Mouse (Mus musculus) midbrain, embryonic 14.5 days (tissue): ENCODE results near the gene Tm4sf1. TPM values are rescaled to one million over a fixed set of nuclear protein-coding genes. Genes with fewer than 3 reads are reported as not detected.

ENCODE experiments used
- ATAC-seq: fragments of 200-750 bp; cut with Nextera tagmentation; 2 replicates; pipeline ENCODE4 v1.8.0; 2017; ENCODE audit warnings: moderate number of reproducible peaks, moderate library complexity; ENCODE audit not compliant: low FRiP score, low TSS enrichment
- DNase-seq: peaks from one replicate; pipeline ENCODE4 v3.0.0-alpha.2; 2015
- H3K27ac ChIP-seq: fragments of 300-500 bp; sonication (generic); replicated peaks from 2 replicates; pipeline ENCODE4 v1.5.1; 2014; ENCODE audit warnings: mild to moderate bottlenecking, low read depth, low read length, moderate library complexity
- H3K27me3 ChIP-seq: fragments of 300-500 bp; sonication (generic); 2 replicates; pipeline ENCODE4 v1.6.1; 2014; ENCODE audit warnings: low read length, control low read depth, mixed read lengths; ENCODE audit not compliant: control insufficient read depth, insufficient read depth
- H3K36me3 ChIP-seq: fragments of 300-500 bp; sonication (generic); 2 replicates; pipeline ENCODE4 v1.6.1; 2014; ENCODE audit warnings: low read length, control low read depth; ENCODE audit not compliant: control insufficient read depth, insufficient read depth
- H3K4me1 ChIP-seq: fragments of 300-500 bp; sonication (generic); 2 replicates; pipeline ENCODE4 v1.6.1; 2014; ENCODE audit warnings: mild to moderate bottlenecking, antibody characterized with exemption, low read length, control low read depth; ENCODE audit not compliant: control insufficient read depth, insufficient read depth
- H3K4me2 ChIP-seq: fragments of 300-500 bp; sonication (generic); 2 replicates; pipeline ENCODE4 v1.6.1; 2014; ENCODE audit warnings: mild to moderate bottlenecking, low read length, moderate library complexity
- H3K4me3 ChIP-seq: fragments of 300-500 bp; sonication (generic); replicated peaks from 2 replicates; pipeline ENCODE4 v1.5.1; 2014; ENCODE audit warnings: low read depth, low read length
- H3K9ac ChIP-seq: fragments of 300-500 bp; sonication (generic); replicated peaks from 2 replicates; pipeline ENCODE4 v1.6.1; 2014; ENCODE audit warnings: mild to moderate bottlenecking, low read length, moderate library complexity
- H3K9me3 ChIP-seq: fragments of 300-500 bp; sonication (generic); 2 replicates; pipeline ENCODE4 v1.6.1; 2016; ENCODE audit warnings: low read length, control low read depth, mixed read lengths; ENCODE audit not compliant: control insufficient read depth
- WGBS: fragments of 180-500 bp; shearing (Covaris S2); extraction: QIAGEN DNeasy Blood & Tissue Kit; methylation state at CpG from one replicate; pipeline ENCODE4 v1.1.7; 2014; 5-methylcytosine and 5-hydroxymethylcytosine counted together
- polyA plus RNA-seq: library from polyadenylated mRNA; unstranded; fragments of >200 nt; fragmentation: Nextera tagmentation; extraction: Ambion mirVana; gene quantifications from 2 replicates; pipeline ENCODE4 v1.2.1, GENCODE M21; 2014

The Tm4sf1 gene
- polyA plus RNA-seq, 1 experiment from 2014 or later = 22.3 TPM

- H3K4me3 ChIP-seq = no peak overlapping the region
- DNase-seq = peak; percentile 59
- no peaks in the 10 kb centered on the region for H3K4me1 ChIP-seq
- H3K9ac ChIP-seq = no peak overlapping the region
- H3K9me3 ChIP-seq = no peaks in the 10 kb centered on the region
- no peaks in the 10 kb centered on the region for H3K27me3 ChIP-seq
- 72% methylated on average over 21 of the region's 21 CpGs for WGBS
- H3K4me2 ChIP-seq = no peak overlapping the region
- H3K36me3 ChIP-seq = no peaks in the 10 kb centered on the region
- no peak overlapping the region for H3K27ac ChIP-seq
- no peak for ATAC-seq
Measured at GRCm38 (mm10) chr3:57294742-57295525, 6.9 kb downstream of the Tm4sf1 start.

GRCm38 (mm10) chr3:57293925-57294324 is 7.9 kb downstream of the Tm4sf1 start:
- Histone ChIP-seq H3K27ac (no peak overlapping the region), H3K9ac (no peak overlapping the region), H3K4me3 (no peak overlapping the region), H3K4me2 (no peak overlapping the region), H3K27me3 (no peaks in the 10 kb centered on the region), H3K36me3 (no peaks in the 10 kb centered on the region), H3K4me1 (no peaks in the 10 kb centered on the region), H3K9me3 (no peaks in the 10 kb centered on the region)
- WGBS = 80% methylated on average over 4 of the region's 4 CpGs
- ATAC-seq (no peak), DNase-seq (no peak)

DNA sequence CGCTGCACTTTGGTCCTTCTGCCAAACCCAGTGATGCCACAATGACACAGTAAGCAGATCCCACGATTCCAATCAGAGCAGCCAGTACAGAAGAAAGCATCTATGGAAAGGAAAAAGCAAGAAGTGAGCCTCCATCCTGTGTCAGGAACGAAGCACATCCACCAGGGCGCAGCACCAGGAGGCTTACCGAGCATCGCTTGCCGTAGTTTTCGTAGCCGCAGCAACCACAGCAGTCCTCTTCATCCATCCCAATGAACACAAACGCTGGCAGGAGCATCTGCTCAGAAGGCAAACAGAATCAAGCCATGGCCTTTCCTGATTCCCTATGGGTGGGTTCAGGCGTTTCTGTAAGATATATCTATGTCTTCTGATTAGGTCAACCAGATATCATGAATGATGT is 9.0 kb downstream of the Tm4sf1 start:
- no peak overlapping the region for H3K9ac ChIP-seq
- ATAC-seq (no peak), DNase-seq (peak; percentile 18)
- no peaks in the 10 kb centered on the region for H3K9me3 ChIP-seq
- no peaks in the 10 kb centered on the region for H3K27me3 ChIP-seq
- no peak overlapping the region for H3K4me2 ChIP-seq
- H3K27ac ChIP-seq = no peak overlapping the region
- no peaks in the 10 kb centered on the region for H3K4me1 ChIP-seq
- WGBS = 73% methylated on average over 11 of the region's 11 CpGs
- H3K36me3 ChIP-seq = no peaks in the 10 kb centered on the region
- H3K4me3 ChIP-seq = no peak overlapping the region

GRCm38 (mm10) chr3:57288944-57289491 is 12.8 kb downstream of the Tm4sf1 start:
- DNase-seq = no peak

DNA sequence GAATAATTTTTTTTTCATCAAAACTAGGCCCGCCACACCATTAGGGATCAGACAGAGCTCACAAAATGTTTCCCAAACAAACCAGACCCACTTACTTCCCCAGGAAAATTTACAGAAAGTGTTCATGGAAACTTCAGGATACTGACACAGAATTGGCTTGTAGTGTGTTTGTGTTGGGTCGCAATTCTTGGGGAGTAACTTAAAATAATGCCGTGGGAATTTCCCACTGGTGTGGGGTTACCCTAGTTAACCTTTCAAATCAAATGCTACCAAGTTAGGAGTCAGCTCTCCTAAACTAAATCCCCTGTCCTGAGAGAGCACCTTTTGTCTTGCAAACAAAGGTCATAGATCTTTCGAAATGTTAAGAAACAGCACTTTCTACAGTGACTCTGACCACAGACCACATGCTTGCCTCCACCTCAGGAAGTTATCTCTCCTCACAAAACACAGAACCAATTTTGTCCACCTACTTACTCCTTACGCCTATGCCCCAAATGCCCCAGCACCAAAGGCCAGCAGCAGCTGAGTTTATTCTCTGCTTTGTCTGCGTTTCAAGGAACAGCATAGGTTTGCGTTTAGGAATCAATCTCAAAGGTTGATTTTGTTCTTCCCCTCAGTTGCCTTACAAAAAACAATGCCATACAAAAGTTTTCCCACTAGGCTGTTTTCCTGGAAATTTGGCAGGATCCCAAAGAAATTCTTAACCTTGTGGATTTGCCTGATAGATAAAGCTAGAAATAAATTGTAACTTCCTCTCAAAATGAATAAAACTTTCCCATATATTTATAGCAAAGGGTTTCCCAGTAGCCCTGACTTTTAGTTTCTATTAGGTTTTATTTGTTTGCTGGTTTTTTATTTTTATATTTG is 13.7 kb downstream of the Tm4sf1 start:
- H3K9ac ChIP-seq = no peak overlapping the region

More at GRCm38 (mm10) chr3:57288944-57289491, 12.8 kb downstream of the Tm4sf1 start:
- Histone ChIP-seq H3K4me1 (no peaks in the 10 kb centered on the region), H3K4me3 (no peak overlapping the region), H3K27me3 (no peaks in the 10 kb centered on the region), H3K9ac (no peak overlapping the region), H3K9me3 (no peaks in the 10 kb centered on the region), H3K27ac (no peak overlapping the region), H3K36me3 (no peaks in the 10 kb centered on the region), H3K4me2 (no peak overlapping the region)
- ATAC-seq = no peak
- 97% methylated on average over 1 of the region's 1 CpGs for WGBS

DNA sequence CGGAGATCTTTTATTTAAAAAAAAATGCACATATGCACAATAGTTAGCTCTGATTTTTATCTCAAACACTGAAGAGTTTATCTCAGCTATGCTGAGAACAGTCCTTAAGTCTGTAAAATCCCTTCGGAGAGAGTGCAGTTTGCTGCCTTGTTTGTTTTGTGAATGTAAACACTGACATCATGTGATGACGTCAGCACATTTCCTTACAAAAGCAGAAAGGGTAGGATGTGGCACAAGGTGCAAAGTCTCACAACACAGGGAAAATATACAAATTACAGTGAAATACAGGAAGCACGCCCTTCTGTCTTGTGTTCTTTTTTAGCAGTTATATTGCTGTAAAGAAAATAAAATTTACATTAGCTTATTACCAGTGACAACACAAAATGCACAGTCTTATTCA is 14.3 kb downstream of the Tm4sf1 start:
- Histone ChIP-seq H3K9me3 (no peaks in the 10 kb centered on the region), H3K27ac (no peak overlapping the region), H3K4me3 (no peak overlapping the region), H3K27me3 (no peaks in the 10 kb centered on the region), H3K4me1 (no peaks in the 10 kb centered on the region), H3K36me3 (no peaks in the 10 kb centered on the region), H3K4me2 (no peak overlapping the region), H3K9ac (no peak overlapping the region)
- ATAC-seq (no peak), DNase-seq (no peak)
- 71% methylated on average over 4 of the region's 4 CpGs for WGBS

More for the DNA sequence above, 13.7 kb downstream of the Tm4sf1 start:
- 46% methylated on average over 7 of the region's 7 CpGs for WGBS
- Histone ChIP-seq H3K36me3 (no peaks in the 10 kb centered on the region), H3K9me3 (no peaks in the 10 kb centered on the region), H3K4me2 (no peak overlapping the region), H3K27ac (no peak overlapping the region), H3K4me1 (no peaks in the 10 kb centered on the region), H3K4me3 (no peak overlapping the region), H3K27me3 (no peaks in the 10 kb centered on the region)
- ATAC-seq (no peak), DNase-seq (no peak)

- no peak overlapping the region for H3K9ac ChIP-seq
- ATAC-seq = no peak
- no peak overlapping the region for H3K4me3 ChIP-seq
- 93% methylated on average over 4 of the region's 4 CpGs for WGBS
- DNase-seq = no peak
- no peaks in the 10 kb centered on the region for H3K9me3 ChIP-seq
- no peaks in the 10 kb centered on the region for H3K36me3 ChIP-seq
- no peaks in the 10 kb centered on the region for H3K27me3 ChIP-seq
- no peak overlapping the region for H3K27ac ChIP-seq
- H3K4me2 ChIP-seq = no peak overlapping the region
- no peaks in the 10 kb centered on the region for H3K4me1 ChIP-seq
Measured at GRCm38 (mm10) chr3:57278225-57278624, 23.6 kb downstream of the Tm4sf1 start.

- Histone ChIP-seq H3K9me3 (no peaks in the 10 kb centered on the region), H3K27ac (no peak overlapping the region), H3K36me3 (no peaks in the 10 kb centered on the region), H3K9ac (no peak overlapping the region), H3K4me2 (no peak overlapping the region), H3K4me3 (no peak overlapping the region), H3K4me1 (no peaks in the 10 kb centered on the region), H3K27me3 (no peaks in the 10 kb centered on the region)
- no peak for ATAC-seq
- WGBS = 90% methylated on average over 5 of the region's 5 CpGs
- no peak for DNase-seq
Measured at GRCm38 (mm10) chr3:57277453-57277852, 24.3 kb downstream of the Tm4sf1 start.
